Mouse (Mus musculus): Measurements from ENCODE around the gene Gm8246.
"Not testable (repeated sequence)": the region's sequence is repeated elsewhere in the genome, so short reads cannot be mapped to it uniquely, and the experiment has no call there.

Gene Gm8246

DNA sequence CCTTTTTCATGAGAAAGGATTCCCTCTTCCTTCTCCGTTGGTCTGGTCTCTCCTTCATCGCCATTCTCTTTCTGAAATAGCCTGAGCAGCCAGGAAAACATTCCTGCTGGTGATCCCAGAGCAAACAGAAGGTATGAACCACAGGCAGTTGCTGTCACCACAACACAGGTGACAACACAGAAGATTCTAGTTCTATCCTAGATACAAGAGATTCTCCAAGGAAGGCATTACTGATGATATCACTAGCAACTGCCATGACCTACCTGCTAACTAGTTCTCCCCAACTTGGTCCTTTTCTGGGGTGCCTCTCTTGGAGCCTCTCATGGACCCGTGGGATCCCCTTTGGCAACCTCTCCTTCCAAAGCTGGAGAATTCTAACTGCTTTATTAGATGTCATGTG lies at the start of gene Gm8246:
Gm8246 (minus strand) TSS at position 101 of the 400 bp plus-strand sequence.
- not testable (repeated sequence) for DNase-seq (ENCODE audit: low read depth)

GRCm38 (mm10) chr14:5501374-5501773 lies 23.7 kb upstream of the Gm8246 start, which contains the start of gene Gm3488:
Gm3488 (plus strand) TSS chr14:5501674.
- not testable (repeated sequence) for DNase-seq (ENCODE audit: low read depth)

GRCm38 (mm10) chr14:5483907-5484306 lies 6.3 kb upstream of the Gm8246 start, which contains the start of gene Gm3187:
Gm3187 (plus strand) TSS chr14:5484207.
- not testable (repeated sequence) for DNase-seq (ENCODE audit: low read depth)

GRCm38 (mm10) chr14:5460469-5460868 lies 17.2 kb downstream of the Gm8246 start:
- not testable (repeated sequence) for DNase-seq (ENCODE audit: low read depth)

DNA sequence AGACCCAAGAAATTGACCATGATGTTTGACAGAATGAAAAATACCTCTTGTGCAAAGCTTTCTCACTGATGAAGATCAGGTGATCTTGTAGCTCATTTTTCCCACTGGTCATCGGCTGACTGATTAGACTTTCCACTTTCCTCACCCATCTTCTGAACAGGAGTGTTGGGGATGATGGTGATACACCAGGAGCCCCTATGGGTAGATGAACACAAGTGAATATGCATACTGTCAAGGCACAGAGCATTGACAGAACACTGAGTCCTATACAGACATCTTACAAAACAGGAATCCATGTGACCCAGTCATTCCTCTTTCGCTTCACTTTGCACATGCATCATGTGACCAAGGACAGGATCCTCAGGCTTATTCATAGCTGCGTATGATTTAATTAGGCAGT lies 22.3 kb downstream of the Gm8246 start, which contains the start of gene Gm3194:
Gm3194 (minus strand) TSS at position 101 of the 400 bp plus-strand sequence.
- DNase-seq (ENCODE audit: low read depth): not testable (repeated sequence)
